Mouse (Mus musculus): ENCODE measurements around the gene Trir. TPM values are rescaled to one million over a fixed set of nuclear protein-coding genes. Genes with fewer than 3 reads are reported as not detected.

Trir gene
- total and polyA plus RNA-seq, 2 experiments: 69.5 to 94.1 TPM

- H3K27me3 ChIP-seq (ENCODE audit: control insufficient read depth, insufficient read depth, low read length): no peaks in the 10 kb centered on the region
- 0 out of 2 replicates have a peak, but pooled peaks cover 2% of the 10 kb centered on the region for H3K79me2 ChIP-seq (ENCODE audit: control insufficient read depth, insufficient read depth, low read length)
- no peak overlapping the region for H3K9ac ChIP-seq (ENCODE audit: low read depth, low read length)
- DNase-seq (ENCODE audit: extremely low read depth, low read depth, low spot score): no peak
- no peak overlapping the region for H3K4me3 ChIP-seq (ENCODE audit: insufficient read depth, low read depth, low read length)
- H3K4me1 ChIP-seq (ENCODE audit: control insufficient read depth, insufficient read depth, low read length): no peaks in the 10 kb centered on the region
- peaks cover 3% of the 10 kb centered on the region; the same call in 1 of the 2 replicates for H3K36me3 ChIP-seq (ENCODE audit: control insufficient read depth, insufficient read depth, low read length)
- TF ChIP-seq POLR2A (IDR thresholded peaks at IDR 0.05; ENCODE audit: extremely low read depth, insufficient read depth, low read length) (no peak), CTCF (IDR thresholded peaks at IDR 0.05; ENCODE audit: low read depth, low read length) (no peak)
- 78% methylated on average over 5 of the region's 5 CpGs for WGBS
- H3K27ac ChIP-seq (replicated peaks; ENCODE audit: insufficient read depth, low read depth, low read length): no peak overlapping the region
Measured at GRCm38 (mm10) chr8:85017209-85017608, 9.4 kb upstream of the Trir start.

GRCm38 (mm10) chr8:85021514-85022055 lies 5.0 kb upstream of the Trir start:
- no peak overlapping the region for H3K4me3 ChIP-seq (ENCODE audit: insufficient read depth, low read depth, low read length)
- no peak for DNase-seq (ENCODE audit: extremely low read depth, low read depth, low spot score)
- no peak overlapping the region for H3K9ac ChIP-seq (ENCODE audit: low read depth, low read length)
- H3K27ac ChIP-seq (replicated peaks; ENCODE audit: insufficient read depth, low read depth, low read length): no peak overlapping the region
- no peaks in the 10 kb centered on the region for H3K27me3 ChIP-seq (ENCODE audit: control insufficient read depth, insufficient read depth, low read length)
- TF ChIP-seq POLR2A (IDR thresholded peaks at IDR 0.05; ENCODE audit: extremely low read depth, insufficient read depth, low read length) (no peak), CTCF (IDR thresholded peaks at IDR 0.05; ENCODE audit: low read depth, low read length) (no peak)
- H3K4me1 ChIP-seq (ENCODE audit: control insufficient read depth, insufficient read depth, low read length): peaks cover 10% of the 10 kb centered on the region; the same call in 1 of the 2 replicates
- peaks cover 15% of the 10 kb centered on the region; the same call in 1 of the 2 replicates for H3K79me2 ChIP-seq (ENCODE audit: control insufficient read depth, insufficient read depth, low read length)
- WGBS: 96% methylated on average over 3 of the region's 3 CpGs
- H3K36me3 ChIP-seq (ENCODE audit: control insufficient read depth, insufficient read depth, low read length): peaks cover 3% of the 10 kb centered on the region; the same call in 1 of the 2 replicates

- peaks cover 3% of the 10 kb centered on the region; the same call in 1 of the 2 replicates for H3K36me3 ChIP-seq (ENCODE audit: control insufficient read depth, insufficient read depth, low read length)
- peaks cover 26% of the 10 kb centered on the region for H3K79me2 ChIP-seq (ENCODE audit: control insufficient read depth, insufficient read depth, low read length)
- WGBS: 97% methylated on average over 3 of the region's 3 CpGs
- DNase-seq (ENCODE audit: extremely low read depth, low read depth, low spot score): no peak
- H3K27ac ChIP-seq (replicated peaks; ENCODE audit: insufficient read depth, low read depth, low read length): no peak overlapping the region
- no peak overlapping the region for H3K4me3 ChIP-seq (ENCODE audit: insufficient read depth, low read depth, low read length)
- no peaks in the 10 kb centered on the region for H3K27me3 ChIP-seq (ENCODE audit: control insufficient read depth, insufficient read depth, low read length)
- no peak for TF ChIP-seq CTCF (IDR thresholded peaks at IDR 0.05; ENCODE audit: low read depth, low read length)
- no peak for TF ChIP-seq POLR2A (IDR thresholded peaks at IDR 0.05; ENCODE audit: extremely low read depth, insufficient read depth, low read length)
- peaks cover 20% of the 10 kb centered on the region for H3K4me1 ChIP-seq (ENCODE audit: control insufficient read depth, insufficient read depth, low read length)
- no peak overlapping the region for H3K9ac ChIP-seq (ENCODE audit: low read depth, low read length)
Measured at GRCm38 (mm10) chr8:85023846-85024245, 2.8 kb upstream of the Trir start.

DNA sequence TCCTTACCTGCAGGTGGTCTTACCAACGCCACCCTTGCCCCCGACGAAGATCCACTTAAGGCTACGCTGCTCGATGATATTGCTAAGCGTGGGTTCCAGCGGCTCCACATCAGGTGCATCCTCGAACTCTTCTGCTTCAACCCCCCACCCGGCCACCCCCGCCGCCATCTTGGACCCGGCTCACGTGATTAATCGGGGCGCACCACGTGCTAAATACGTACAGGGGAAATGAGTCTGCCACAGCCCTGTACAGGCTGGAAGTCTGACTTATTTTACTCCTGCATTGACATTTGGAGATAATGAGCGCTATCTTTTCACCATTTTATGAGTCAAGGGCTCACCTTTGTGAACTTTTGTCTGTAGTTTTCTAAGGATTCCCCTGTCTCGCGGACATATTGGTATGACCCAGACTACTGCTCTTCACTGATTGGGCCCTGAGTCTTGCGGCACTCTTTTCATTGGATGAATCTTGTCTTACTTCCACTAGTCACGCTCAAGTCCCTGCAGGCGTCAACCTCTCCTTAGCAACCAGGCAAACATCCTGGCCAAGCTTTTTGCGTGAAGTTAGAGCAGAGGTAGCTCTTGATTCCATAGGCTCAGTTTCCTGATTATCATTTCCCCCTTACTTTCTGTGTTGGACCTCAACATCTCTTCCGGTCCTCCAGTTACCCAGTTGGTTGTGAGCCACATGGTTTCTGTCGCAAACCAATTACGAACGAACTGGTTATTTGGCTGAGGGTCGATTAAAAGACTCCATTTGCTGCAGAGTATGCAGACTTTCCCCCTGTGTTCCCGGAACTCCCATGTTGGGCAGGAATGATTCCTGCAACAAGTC lies 1.3 kb upstream of the Trir start, which contains the start of gene Asna1:
Gene Asna1, minus strand, starts transcription at position 184 of the 835 bp plus-strand sequence.
- no peak for TF ChIP-seq POLR2A (IDR thresholded peaks at IDR 0.05; ENCODE audit: extremely low read depth, insufficient read depth, low read length)
- no peak for TF ChIP-seq CTCF (IDR thresholded peaks at IDR 0.05; ENCODE audit: low read depth, low read length)
- peak within 1 kb of the TSS; percentile 94 for H3K4me3 ChIP-seq (ENCODE audit: insufficient read depth, low read depth, low read length)
- H3K79me2 ChIP-seq (ENCODE audit: control insufficient read depth, insufficient read depth, low read length): peaks cover 33% of the 10 kb centered on the region
- peak; percentile 95 for DNase-seq (ENCODE audit: extremely low read depth, low read depth, low spot score)
- H3K9ac ChIP-seq (ENCODE audit: low read depth, low read length): peak within 1 kb of the TSS; percentile 86
- H3K36me3 ChIP-seq (ENCODE audit: control insufficient read depth, insufficient read depth, low read length): peaks cover 10% of the 10 kb centered on the region
- peak within 1 kb of the TSS; percentile 53 for H3K27ac ChIP-seq (replicated peaks; ENCODE audit: insufficient read depth, low read depth, low read length)
- peaks cover 21% of the 10 kb centered on the region for H3K4me1 ChIP-seq (ENCODE audit: control insufficient read depth, insufficient read depth, low read length)
- H3K27me3 ChIP-seq (ENCODE audit: control insufficient read depth, insufficient read depth, low read length): no peaks in the 10 kb centered on the region
- under 1% methylated on average over 30 of the region's 30 CpGs for WGBS

- H3K27ac ChIP-seq (replicated peaks; ENCODE audit: insufficient read depth, low read depth, low read length): peak overlapping the region; percentile 85
- WGBS: under 1% methylated on average over 13 of the region's 13 CpGs
- peak overlapping the region; percentile 75 for H3K4me3 ChIP-seq (ENCODE audit: insufficient read depth, low read depth, low read length)
- peaks cover 13% of the 10 kb centered on the region for H3K36me3 ChIP-seq (ENCODE audit: control insufficient read depth, insufficient read depth, low read length)
- no peaks in the 10 kb centered on the region for H3K27me3 ChIP-seq (ENCODE audit: control insufficient read depth, insufficient read depth, low read length)
- H3K4me1 ChIP-seq (ENCODE audit: control insufficient read depth, insufficient read depth, low read length): peaks cover 29% of the 10 kb centered on the region
- peaks cover 28% of the 10 kb centered on the region for H3K79me2 ChIP-seq (ENCODE audit: control insufficient read depth, insufficient read depth, low read length)
- DNase-seq (ENCODE audit: extremely low read depth, low read depth, low spot score): peak; percentile 85
- peak overlapping the region; percentile 83 for H3K9ac ChIP-seq (ENCODE audit: low read depth, low read length)
- peak; percentile 63; the same call in 1 of the 2 replicates for TF ChIP-seq POLR2A (IDR thresholded peaks at IDR 0.05; ENCODE audit: extremely low read depth, insufficient read depth, low read length)
- TF ChIP-seq CTCF (IDR thresholded peaks at IDR 0.05; ENCODE audit: low read depth, low read length): no peak
Measured at GRCm38 (mm10) chr8:85027516-85027855, 863 bp downstream of the Trir start.
